Mouse (Mus musculus): Measurements from ENCODE around the gene Gng12.
"Not testable (repeated sequence)": the region's sequence is repeated elsewhere in the genome, so short reads cannot be mapped to it uniquely, and the experiment has no call there.

Gng12 gene

DNA sequence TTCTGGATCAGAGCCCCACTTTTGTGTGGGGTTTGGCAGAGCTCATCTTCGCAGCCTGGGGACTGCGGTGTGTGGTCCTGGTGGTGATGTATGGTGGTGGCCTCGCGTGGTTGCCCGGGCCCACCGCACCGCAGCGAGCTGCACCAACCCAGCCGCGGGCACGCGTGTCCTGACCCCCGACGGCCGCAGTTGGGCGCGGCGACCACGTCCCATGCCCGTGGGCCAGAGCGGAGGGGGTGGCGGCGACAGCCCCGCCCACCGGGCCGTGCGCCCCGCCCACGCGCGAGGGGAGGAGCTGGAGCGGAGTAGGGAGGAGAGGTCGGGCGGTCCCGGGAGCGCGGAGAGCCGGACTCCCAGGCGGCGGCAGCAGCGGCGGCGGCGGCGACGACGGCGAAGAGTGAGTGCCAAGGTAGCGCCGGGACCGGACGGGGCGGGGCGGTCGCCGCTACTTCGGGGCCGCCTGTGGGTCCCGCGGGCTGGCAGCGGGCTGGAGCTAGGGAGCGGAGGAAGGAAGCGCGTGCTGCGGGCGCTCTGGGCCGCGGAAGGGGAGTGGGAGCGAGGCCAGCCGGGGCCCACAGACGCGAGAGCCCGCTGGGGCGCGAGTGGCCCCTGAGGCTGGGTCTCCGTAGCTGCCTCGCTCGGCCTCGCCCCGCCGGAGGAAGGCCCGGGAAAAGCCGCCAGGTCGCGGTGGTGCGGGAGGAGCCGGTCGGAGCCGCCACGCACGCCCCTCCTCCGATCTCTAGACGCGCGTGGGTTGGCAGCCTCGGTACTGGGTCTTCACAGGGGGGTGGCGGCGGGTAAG is at the start of gene Gng12:
Gene Gng12 (plus strand): TSS at position 279 of the 802 bp plus-strand sequence.
- peak; percentile 89 to 91 for DNase-seq

DNA sequence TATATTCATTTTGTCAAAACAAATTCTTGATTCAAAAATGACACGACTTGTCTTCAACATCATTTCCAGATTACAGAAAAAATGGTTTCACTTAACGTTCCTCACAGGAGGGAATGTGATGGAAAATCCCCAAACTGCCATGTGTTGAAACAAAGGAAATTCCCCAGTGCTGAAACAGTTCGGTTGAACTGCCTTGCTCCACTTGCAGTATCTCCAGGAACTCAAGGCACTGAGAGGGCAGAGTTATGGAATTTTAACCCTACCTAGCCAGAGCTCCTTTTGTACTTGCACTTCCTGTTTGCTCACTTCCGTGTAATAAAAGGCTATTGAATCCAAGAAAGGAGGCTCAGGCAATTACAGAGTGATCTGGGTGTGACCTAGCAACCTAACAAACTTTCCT is 47.3 kb upstream of the Gng12 start:
- no peak for DNase-seq

DNA sequence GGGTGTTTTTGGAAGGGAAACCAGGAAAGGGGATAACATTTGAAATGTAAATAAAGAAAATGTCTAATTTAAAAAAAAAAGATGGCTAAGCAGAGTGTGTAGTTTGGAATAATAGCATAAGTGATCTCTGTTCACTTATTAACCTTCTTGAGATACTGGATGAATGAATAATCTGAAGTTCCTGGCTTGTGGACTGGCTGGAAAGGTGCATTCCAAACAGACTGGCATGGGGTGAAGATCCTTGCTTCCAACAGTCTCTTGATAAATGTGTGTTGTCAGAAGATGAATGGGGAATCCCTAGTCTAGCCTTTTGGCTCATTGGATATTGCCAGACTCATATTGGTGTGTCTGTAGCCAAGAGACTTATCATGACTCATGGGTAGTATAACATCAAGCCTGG is 40.0 kb upstream of the Gng12 start:
- peak; percentile 25 to 55 for DNase-seq

DNA sequence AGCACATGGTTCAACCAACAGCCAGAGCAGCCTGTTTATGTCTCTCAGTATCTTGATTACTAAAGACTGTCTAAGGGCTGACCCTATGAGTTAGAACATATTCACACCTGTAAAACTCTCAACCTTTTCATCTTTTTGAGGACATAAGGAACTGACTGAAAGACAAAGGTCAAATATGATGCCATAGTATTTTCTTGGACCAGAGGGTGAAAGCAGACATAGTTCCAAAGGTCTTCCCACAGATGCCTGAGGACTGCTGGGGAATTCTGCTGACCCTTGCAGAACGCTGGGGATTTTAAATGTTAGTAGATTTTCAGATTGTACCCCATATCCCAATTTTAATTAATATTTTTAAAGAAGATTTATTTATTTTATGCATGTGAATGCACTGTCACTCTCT is 37.8 kb upstream of the Gng12 start:
- peak in 1 of 2 experiments; percentile 30 for DNase-seq

DNA sequence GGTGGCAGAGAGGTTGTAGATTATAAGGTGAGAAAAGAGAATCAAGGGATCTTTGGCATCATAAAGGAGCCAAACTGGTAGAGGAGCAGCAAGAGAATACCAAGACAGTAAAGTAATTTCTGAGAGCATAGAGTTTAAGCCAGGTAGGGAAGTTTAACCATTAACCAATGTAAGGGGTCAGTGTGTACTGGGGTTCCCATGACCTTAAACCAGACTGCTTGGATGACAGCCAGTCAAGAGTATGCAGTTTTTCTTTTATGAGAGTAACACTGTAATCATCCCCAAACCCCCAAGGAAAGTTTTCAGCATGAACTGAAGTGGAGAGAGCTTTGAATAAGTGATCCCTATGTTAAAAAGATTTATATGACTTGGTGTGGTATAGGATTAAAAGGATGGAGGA is 36.8 kb upstream of the Gng12 start:
- peak; percentile 67 to 82 for DNase-seq

DNA sequence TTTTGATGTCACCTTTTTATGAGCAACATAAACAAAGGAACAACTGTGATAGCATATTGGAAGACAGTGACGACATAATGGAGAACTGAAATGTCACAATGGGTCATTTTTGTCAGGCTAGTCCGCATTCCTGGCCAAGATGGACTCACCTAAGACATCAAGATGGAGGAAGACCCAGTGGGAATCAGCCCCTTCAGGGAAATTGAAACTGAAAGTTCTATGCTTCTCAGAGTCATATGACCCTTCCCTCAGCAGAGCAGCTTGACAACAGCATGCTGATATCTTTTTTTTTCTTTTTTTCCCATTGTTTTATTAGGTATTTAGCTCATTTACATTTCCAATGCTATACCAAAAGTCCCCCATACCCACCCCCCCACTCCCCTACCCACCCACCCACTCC is 31.7 kb upstream of the Gng12 start:
- no peak for DNase-seq

DNA sequence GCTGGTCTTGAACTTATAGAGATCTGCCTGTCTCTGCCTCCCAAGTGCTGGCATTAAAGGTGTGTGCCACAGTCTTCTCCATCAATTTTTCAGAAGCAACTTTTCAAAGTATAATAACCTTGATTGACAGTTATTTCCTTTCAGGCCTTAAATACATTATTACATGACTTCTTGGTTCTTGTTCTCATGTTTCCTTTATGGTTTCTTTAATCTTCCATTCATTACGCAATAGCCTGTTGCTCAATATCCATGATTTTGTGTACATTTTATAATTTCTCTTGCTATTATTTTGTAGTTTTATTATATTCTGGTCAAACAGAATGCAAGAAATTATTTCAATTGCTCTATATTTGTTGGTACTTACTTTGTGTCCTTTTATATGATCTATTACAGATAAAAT is 29.9 kb upstream of the Gng12 start:
- no peak for DNase-seq

DNA sequence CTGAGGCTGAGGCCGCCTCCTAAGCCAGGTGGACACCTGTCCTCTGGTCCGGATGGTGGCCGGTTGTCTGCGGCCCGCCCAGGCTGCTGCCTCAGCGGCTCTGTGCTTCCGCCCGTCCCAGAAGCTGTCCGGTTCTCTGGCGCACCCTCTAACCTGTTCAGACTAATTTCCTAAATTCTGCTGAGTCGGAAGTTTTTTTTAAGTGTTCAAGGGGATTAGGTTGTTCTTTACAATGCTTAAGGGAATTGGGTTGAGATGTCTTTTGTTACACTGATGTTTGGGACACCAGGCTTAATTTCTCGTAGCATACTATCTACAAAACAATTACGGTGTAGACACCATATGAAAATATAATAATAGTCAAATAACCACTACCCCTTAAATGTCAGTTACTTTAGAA is 19.1 kb upstream of the Gng12 start:
- DNase-seq: not testable (repeated sequence)

DNA sequence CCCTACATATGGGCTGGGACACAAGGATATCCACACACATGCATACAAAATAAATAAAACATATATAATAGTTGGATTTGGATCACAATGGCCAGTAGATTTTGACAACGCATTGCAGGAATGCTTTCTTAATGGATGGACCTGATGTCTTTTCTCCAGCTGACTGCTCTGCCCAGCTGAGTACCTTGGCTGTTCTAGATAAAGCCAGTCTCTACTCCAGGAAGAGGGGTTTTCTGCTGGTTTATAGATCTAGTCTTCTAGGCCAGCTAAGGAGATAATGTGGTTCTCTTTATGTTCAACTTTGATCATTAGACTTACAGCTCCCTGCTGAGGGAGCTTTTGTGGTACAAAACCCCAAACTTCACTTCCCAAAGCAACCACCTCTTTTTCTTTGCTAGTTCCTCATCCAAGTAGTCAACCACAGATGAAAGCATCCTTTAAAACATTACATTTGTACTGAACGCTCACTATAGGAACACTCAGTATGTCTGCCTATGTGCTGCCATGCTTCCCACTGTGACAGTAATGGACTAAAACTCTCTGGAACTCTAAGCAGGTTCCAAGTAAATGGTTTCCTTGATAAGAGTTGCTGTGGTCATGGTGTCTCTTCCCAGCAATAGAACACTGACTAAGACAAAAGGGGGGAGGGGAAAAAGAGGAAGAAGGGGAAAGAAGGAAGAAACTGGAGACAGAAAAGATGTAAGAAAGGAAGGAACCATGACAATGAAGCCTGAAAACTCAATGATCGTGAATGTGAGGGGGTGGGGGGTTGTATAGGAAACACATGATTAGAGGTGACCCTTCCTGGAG is 5.6 kb upstream of the Gng12 start:
- DNase-seq: no peak

DNA sequence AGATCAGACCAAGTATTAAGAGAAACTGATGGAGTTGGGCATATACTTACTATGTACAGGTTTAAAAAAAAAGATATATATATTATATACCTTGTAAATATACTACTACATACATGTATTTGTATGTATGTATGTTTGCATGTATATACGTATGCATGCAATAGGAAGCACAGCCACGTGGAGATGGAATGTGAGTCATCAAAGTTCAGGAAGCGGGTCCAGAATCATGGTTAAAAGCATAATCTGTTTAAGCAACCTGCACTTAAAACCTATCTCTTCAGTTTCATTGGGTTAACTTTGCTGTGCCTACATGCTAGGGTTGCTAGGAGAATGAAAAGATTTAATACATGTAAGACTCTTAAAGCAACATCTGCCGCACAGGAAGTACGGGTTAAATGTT is 2.2 kb upstream of the Gng12 start:
- DNase-seq: no peak

DNA sequence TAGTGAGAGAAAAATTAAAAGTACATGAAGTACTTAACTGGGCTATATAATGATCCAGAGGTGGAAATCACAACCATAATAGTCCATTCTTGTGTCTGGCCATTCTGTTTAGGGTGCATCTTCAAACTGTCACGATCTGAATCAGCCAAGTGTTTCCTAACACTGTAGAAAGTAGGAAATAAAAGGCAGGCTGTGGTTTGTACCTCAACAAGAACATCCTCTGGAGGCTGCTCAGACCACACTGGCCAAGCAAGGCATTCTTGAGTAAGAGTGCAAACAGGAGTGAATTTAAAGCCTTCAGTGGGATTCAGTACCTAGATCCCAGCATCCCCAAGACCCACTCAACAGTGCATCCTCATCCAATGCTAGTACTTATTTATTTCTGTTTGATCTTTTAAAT is 1.2 kb upstream of the Gng12 start:
- no peak for DNase-seq

DNA sequence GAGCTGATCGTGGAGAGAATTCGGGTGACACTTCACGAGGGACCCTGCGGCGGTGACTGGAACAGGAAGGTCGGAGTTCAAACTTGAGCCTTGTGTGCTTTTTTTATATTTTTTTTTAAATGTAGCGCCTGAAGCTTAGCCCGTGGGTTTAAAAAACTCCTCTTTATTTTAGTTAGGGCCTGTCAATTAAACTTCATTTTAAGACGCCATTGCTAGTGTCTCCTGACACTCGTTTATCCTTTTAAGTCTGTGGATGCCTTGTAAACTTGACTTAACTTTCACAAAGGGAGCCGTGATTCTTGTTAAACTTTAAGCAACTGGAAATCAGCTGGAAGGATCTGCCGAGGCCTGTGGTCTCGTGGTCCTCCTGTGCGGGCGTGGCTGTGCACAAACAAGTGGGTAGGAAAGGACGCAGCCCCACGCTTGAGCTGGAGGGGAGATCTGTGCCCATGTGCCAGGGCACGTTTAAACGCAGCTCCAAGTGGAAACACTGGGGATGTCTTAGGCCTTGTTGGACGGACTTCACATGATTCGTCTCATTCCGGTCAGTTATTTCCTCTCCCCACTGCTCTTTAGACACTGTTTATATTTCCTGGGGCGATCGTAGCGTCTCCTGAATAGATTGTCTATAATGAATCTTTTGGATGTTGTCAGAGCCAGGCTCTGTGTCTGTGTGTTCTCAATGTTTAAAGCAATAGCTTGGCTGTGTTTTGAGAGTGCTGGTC is 886 bp downstream of the Gng12 start:
- DNase-seq: peak; percentile 62

DNA sequence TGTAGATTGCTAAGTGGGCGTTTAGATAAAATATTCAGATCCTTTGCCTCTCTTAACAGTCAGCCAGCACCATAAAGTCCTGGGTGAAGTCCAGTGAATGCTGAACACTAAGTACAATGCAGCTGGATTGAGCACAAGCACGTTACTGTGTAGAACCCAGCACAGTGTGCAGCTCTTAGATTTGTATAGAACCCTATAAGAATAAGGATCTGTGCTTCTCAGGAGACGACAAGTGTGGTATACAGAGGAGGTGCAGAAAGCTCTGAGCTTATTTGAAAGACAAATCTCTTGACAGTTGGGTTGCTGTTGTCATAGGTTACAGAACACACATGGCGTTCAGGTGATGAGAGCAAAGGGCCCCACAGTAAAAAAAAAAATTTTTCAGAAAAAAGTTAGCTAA is 1.8 kb downstream of the Gng12 start:
- DNase-seq: no peak

DNA sequence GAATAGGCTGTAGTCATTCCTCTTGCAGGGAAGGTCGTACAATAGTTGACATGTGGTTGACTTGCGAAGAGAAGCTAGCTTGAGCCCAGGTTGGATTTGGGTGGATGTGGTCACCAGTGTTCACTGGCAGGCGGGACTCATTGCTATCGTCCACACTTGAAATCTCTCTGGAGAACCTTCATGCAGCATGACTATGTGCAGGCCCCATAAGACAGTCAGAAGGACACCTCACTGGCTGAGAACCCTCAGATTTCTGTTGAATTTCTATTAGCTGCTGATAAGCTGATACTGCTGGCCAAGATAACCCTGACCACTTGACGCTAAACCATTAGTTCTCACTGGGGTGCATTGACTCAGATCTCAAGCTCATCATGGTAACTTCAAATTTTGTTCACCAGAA is 5.7 kb downstream of the Gng12 start:
- DNase-seq: no peak

DNA sequence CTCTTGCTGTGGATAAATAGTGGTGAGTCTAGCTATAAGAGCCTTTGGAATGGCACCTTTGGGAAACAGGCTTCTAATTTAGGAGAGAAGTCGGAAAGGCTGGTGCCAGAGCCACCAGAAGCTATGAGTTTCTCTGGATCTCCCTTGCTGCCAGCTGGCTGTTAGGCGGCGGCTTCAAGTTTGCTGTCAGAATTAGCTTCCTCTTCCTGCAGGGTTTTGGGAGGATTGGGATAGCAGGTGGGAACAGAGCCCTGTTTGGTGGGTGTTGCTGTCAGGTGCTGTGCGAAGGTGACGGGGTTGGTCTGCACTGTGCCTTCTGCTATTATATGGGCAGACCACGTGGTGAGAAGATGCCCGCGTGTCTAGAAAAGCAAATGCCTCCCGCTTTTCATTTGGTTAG is 7.0 kb downstream of the Gng12 start:
- DNase-seq: no peak

DNA sequence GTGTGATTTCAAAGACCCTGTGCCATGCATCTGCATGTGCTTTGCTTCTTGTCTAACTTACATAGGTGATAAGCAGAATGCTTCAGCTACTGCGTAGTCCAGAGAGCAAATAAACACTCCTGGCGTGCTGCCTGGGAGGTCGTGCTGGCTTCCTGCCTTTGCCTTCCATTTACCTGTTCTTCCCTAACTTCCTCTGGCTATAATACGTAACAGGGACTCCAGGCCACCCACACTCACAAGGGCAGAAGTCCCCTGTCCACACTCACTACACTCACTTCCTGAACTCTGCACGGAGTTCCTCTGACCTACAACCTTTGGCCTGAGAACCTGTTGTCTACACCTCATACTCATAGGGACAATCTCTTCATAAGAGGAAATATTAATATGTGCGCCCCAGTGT is 7.5 kb downstream of the Gng12 start:
- peak; percentile 75 to 83 for DNase-seq

DNA sequence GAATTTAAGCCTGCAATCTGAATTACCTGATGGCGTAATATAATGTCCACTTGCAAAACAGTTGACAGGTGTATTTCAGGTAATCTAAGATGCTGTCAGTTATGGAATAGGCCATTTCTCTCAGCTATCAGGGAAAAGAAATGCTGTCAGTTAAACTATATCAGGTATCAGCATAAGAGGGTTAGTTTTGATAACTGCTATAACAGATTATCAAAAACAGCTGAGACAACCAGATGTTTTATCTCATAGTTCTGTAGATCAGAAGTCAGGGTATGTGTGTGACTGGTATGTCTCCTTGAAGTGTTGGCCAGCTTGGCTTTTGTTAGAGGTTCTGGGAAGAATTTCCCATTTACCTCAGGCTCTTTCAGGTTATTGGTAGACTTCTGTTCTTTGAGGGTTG is 10.0 kb downstream of the Gng12 start:
- DNase-seq: no peak

DNA sequence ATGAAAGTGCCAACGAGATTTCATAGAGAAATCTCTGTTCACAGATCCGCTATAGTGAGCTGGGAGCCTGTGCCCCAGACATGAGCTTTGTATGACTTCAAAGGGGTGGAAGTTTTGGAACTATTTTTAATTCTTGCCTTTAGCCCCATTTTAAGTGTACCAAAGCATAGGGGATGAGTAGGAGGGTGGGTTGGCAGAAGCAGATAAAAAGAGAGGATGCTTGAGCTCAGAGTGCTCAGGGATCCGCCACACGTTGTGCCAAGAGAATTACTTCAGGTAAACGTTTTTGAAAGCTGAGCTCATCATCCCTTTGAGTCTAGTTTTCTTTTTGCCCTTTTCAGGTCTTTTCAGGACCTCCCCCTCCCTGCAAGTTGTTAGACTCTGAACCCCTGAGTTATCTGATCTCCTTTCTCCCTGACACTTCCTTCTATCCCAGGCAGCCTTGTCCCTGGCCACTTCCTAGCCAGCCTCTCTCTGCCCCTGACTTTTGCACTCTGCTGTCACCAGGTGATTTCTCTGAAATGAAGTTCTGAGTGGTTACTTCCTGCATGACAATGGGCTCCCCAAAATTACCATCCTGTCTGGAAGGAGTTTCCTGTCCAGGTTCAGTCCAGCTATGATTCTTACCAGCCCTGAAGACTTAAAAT is 12.3 kb downstream of the Gng12 start:
- DNase-seq: peak in 1 of 2 experiments; percentile 45

DNA sequence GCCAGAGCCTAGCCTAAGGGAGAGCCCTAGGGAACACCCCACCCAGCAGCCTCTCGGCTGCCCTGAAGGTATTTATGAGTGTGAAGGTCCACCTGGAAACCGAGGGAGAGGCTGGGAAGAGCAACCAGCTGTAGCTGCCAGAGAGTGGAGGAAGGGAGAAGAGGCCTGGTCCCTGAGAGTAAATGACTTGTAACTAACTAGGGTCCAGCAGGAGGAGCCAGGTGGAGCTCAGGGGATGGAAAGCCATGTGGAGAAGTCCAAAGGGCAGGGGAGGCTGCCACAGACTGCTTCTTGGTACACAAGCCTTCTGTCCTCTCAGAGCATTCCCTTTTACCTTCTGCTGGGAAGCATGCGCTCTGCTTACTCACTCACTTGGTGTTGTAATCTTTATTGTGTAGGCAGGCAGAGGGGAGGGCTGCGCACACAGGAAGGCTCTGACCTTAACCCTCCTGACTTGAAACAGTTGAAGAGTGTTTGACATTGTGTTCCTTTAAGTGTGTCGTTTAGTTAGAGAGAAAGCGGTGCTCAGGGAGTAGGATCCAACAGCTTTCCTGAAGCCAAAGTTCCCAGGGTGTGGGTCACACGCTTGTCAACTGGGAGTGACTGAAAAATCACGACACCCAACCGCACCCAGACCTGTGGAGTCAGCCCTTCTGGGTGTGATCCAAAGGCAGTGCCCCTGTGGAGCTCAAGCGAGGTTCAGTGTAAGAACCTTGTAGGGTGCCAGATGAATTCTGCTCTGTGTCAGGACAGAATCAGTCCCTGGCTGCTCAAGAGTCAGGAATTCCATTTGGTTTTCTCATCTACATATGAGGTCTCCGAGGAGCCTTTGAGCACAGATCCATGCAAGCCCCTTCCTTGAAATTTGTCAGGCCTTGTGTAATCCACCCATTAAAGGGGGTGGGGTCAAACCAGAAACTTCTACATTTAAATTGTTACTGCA is 14.6 kb downstream of the Gng12 start:
- DNase-seq: peak; percentile 89 to 97

DNA sequence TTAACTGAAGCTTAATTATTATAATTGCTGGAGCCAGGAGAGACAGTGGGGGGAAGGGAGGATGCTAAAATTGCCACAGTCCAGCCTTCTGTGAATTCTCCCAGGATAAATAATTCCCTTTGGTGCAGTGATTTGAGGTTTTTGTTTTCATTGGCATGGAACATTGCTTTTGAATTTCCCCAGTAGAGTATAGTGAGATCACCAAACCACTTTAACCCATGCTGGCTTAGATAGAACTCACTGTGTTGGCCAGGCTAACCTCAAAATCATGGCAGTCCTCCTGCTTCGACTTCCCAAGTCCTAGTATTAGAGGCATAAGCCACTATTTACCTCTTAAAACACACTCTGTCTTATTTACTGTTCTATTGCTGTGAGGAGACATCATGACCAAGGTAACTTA is 17.2 kb downstream of the Gng12 start:
- peak in 1 of 2 experiments; percentile 29 for DNase-seq

DNA sequence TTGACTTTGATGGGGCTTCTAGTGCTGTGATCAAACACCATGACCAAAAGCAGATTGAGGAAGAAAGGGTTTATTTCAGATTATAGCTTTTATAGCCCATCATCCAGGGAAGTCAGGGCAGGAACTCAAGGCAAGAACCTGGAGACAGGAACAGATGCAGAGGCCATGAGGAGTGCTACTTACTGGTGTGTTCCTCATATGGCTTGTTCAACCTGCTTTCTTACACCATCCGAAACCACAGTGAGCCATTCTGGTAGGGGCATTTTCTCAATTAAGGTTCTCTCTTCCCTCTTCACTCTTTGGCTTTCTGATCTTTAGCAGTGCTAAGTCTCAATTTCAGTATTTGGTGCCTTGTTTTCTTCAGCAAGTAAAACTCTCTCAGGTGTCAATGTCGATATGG is 19.4 kb downstream of the Gng12 start:
- DNase-seq: no peak

DNA sequence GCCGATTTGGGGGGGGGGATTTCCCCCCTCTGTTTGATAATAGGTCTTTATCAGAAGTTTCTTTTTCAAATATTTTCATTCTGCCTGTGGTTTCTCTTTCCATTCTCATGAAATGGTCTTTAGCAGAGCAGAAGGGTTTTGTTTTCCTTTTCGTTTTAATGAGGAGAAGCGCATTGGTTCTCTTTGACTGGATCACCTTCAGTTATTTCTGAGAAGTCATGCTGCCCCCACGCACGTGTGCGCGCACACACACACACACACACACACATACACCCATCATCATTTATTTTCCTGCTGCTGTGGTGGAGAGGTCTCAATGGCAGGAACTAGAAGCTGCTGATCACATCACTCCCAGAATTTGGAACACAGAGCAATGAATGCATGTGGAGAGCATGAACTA is 20.8 kb downstream of the Gng12 start:
- no peak for DNase-seq

Data from kidney, adult 8-10 months (tissue).